Mouse (Mus musculus) c-Kit-negative CD71-positive TER-119-positive erythroid progenitor cells, embryonic 14.5 days (primary cell): ENCODE measurements at regions not wholly inside any gene's neighbourhood (a gene's known extent, or its start where the extent isn't known, plus 50 kb on each side); places are given as distances from the start of the nearest gene placed in this dataset.

ENCODE experiments used
- DNase-seq: peaks from one replicate; pipeline ENCODE4 v3.0.0-alpha.2; 2013; ENCODE audit warnings: low read depth, low spot score

DNA sequence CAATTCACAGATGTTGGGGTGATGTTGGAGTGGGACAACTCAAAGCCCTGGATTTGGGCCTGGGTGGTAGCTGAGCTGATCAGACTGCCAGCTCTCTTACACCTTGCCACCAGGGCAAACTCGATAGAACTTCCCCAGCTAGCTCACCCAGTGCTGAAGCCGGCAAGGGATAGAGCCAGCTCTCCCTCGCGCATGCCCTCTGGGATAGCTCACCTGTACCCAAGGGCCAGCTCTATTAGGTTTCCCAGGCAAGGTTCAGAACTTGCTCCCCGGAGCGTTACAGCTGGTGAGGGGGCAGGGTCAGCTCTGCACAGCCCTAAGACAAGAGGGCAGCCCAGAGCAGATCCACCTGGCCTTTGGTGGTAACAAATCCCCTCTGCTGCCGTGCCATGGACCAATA lies 54.1 kb upstream of the 1700012A03Rik start:
- no peak for DNase-seq

DNA sequence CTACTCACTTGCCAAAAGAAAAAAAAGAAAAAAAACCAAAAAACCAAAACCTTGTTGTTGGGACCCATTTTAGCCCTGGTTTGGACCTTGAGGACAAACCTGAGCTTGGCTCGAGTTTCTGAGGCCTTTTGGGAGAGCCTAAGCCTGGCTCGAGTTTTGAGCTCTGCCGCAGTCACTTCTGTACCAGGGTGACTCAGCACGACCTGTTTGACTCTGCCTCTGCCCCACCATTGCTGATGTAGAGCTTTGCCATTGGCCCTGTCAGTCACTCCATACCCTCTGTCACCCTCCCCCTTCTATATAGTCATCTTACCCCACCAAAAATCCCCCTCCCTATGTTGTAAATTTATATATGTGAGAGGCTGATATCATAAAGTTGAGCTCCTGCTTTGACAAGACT lies 54.8 kb upstream of the 1700012A03Rik start:
- DNase-seq: no peak

DNA sequence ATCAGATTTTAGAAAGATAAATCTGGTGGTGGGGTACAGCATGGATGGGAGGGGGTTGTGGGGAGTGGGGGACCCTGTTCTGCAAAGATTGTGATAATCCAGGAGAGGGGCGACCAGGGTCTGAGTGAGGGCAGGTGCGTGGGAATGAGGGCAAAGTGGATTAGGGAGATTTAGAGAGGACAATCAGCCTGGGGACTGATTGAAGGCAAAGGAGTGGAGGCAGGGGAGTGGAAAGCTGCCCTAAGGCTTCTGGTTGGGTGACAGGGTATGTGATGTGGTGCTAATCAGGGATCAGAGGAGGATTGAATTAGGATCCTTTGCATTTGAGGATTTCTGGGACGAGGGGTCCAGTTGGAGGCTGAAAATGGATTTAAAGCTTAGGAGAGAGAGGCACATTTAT lies 64.3 kb upstream of the 1700012A03Rik start:
- DNase-seq: no peak

DNA sequence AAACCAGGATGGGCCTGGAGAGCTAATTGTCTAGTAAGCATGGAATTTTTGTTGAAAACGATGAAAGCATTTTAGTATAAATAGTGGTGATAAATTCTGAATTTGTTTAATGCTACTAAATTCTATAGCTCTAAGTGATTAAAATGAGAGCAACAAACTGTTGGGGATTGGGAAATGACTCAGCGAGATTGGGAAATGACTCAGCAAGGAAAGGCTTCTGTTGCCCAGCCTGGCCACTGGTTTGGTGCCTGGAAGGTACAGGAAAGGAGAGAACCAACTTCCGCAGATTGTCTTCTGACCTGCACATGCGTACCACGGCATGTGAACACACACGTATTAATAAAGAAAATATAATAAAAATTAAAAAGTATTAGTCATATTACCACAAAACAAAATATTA lies 73.3 kb upstream of the 1700012A03Rik start:
- DNase-seq: no peak

DNA sequence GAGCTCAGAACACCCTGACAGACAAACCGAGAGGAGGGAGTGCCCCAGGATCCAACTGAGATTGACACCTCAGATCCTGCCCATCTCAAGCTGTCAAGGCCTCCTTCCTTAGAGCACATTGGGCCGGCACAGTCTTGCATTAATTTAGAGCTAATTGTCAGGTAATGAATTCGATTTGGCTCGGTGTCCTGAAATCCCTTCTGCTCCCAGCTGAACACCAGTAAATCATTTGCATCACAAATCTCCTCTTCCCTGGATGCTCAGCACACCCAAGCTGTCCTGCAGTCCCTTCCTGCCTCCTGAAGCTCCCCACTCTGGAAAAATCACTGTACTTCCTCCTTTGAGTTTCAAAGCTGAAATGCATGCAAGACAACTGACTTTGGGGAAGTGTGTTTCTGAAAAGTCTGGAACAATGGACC lies 102.0 kb upstream of the 1700012A03Rik start:
- no peak for DNase-seq

DNA sequence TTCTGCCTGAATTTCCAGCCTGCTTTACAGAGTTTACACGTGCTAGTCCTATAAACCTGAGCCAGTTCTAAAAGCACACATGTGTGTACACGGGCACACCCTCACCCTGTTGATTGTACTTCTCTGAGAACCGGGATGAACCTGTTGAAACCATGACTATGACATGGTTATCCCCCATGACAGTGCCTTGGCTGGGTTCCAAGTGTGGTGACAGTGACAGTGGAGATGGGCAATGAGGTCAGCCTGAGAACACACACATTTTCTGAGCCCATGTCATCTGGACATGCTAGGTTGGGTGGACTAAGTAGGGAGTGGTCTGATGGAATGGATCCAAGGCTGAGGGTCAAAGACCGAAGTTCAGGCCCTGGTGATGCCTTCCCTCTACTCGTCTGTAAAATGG lies 103.5 kb upstream of the 1700012A03Rik start:
- DNase-seq: no peak

DNA sequence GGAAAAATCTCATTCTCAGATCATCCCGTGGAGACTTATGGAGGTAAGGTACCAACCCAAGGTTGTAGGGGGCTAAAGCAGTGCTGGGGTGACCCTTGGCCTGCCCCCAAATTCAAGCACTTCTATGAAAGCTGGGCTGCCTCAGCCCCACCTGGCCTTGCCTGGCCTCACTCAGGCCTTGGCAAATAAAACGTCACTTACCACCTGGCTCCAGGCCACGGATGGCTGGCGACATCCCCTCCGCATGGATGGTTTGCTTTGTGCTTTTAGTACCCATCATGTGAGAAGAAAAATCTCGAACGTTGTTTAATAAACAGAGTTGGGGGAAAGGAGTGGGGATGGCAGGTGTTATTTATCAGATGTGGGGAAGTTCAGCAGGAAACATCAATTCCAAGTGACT lies 104.7 kb upstream of the 1700012A03Rik start:
- no peak for DNase-seq

DNA sequence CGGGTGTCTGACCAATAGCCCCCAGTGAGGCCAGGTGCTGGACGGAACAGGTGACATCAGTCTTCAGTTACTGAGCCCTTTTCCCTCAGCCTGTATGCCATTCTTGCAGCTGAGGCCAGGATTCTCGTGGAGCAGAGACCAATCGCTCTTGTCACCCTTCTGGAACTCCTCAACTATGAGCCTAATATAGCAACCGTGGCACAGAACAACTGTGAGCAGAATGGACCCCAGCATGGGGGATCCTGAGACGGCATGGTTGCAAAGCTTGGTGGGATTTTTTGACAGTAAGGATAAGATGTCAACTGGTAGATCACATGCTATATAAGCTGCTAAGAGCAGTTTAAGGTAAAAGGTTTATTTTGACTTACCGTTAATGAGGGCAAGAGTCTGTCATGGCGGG lies 105.5 kb upstream of the 1700012A03Rik start:
- no peak for DNase-seq

DNA sequence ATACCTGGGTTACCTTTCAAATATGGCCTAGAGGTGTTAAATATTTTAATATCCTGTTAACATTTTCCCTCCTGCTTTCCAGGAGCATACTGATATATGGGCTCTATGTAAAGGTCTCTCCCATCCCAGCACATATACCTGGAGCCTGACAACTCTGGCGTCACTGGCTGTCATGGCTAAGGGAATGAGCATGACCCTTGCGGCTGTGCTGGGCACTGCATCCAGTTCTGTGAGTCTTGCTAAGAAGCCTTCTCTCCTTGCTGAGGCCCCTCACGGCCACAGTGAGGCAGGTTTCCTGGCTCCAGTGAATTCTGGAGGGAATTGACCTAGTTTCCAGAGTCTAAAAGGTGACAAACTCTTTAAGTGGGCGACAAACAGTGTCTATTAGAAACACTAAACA lies 107.3 kb upstream of the 1700012A03Rik start:
- DNase-seq: no peak

DNA sequence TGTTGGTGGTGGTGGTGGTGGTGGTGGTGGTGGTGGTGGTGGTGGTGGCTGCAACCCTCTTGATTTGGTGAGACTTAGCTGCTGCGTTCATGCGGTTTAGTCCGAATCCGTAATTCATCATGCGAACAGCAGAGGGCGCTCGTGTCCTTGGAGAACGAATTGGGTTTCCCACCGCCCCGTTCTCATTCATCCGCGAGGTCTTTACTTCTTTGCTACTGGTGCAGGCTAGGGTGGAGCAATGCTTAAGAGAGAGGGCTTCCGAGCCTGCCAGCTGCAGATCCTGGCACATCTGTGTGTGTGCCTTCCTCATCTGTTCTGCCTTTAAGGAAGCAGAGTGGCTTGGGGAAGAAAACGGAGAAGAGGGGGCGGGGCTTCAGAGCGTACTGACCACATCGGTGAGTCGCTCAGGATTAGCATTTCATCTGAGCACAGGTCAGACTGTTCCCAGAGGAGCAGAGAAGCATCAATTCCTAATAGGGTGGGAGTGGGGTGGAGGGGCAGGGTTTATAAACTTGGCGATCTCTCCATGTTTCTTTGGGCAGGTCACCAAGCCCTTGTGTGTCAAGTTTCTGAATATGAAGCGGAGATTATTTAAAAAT lies 111.7 kb upstream of the 1700012A03Rik start:
- DNase-seq: peak; percentile 21

DNA sequence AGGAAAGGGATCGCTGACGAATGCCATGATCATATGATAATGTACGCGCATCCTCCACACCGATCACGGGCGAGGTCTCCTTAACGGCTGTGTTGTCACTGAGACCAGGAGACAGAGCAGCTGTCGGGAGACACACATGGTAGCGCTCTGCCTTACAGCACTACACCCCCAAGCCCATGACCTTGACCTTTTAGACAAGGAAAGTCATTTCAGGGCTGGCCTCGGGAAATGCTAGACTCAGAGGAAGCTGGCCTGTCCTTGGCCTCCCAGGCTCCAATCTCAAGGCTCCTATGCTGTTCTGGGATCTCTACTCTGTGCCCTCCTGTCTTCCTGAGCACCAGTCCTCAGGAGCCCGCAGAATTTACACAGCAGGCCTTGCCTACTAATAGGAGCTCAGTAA lies 112.9 kb upstream of the 1700012A03Rik start:
- no peak for DNase-seq

DNA sequence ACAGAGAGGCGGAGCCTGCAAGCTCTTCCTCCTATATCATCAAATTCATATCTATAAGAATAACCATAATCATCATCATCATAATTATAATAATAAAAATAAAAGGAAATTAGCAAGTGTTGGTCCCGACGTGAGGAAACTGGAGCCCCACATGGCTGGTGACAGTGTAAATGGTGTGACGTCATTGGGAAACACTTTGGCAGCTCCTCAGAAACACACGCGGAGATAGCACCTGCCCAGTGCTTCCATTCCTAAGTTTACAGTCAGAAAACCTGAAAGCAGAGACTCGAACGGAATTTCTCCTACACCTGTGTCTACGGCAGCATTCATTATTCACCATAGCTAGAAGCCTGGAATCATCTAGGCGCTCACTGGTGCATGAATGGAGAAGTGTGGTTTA lies 115.2 kb upstream of the 1700012A03Rik start:
- no peak for DNase-seq

DNA sequence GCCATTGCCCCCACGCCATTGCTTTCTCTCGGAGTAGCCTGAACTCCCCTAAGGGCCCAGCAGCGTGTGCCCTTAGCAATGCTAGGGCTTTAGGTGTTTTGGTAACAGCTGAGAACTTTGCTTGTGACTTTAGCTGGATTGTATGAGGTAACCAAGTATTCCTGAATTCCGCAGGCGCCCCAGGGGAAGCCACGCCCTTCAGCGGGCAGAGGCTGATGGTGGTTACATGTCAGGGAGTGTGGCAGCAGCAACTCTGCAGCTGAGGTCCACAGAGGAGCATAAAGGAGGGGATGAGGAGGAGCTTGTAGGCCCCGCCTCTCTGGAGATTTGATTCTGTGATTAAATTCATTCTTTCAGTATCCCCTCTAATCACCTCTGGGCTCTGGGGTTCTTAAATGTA lies 116.1 kb upstream of the 1700012A03Rik start:
- no peak for DNase-seq

DNA sequence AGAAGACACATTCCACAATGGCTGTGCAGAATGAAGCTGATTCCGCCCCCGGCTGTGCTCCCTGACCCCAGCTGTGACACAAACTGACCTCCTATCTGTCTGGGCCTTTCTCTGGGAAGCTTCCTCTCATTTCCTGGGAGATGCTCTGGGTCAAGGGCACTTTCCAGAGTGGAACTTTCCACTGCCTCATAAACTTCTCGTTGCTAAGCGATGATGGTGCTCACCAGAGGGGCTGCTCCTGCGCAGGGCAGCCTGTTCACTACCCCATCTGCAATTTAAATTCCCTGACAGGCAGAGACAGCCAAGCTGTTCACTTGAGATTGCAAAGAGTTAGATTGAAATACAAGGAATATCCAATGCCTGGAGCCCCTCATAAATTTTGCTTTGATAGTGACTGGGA lies 116.7 kb upstream of the 1700012A03Rik start:
- no peak for DNase-seq

DNA sequence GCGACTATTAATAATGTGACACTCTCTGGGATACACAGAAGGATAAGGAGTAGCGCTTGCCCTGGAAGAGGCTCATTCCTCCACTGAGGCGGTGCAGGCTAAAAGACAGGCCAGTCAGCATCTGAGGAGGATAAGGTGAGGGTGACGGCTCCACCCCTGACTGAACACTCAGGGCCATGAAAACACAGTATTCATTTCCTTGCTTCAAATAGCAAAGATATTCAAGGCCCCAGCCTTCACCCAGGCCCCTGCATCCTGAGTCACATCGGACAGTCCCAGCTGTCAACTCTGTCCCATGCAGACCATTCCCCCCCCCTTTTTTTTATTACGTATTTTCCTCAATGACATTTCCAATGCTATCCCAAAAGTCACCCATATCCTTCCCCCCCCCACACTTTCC lies 118.9 kb upstream of the 1700012A03Rik start:
- DNase-seq: no peak

DNA sequence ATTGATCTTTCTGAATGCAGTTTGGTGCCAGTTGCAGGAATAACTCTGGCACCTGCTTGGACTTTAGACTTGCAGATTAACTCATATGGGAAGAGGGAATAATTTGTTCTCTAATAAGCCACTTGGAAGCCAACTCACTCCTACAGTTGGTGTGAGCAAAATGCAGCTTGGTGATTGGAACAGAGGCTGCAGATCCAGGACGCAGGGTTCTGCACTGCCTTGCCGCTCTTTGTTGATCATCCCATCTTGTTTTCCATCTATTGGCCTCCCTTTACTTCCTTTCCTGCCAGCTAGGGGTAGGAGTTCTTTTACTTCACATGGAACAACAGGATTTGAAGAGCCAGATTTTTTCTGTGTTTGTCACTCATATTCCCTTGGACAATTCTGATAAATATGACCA lies 120.9 kb upstream of the 1700012A03Rik start:
- no peak for DNase-seq

DNA sequence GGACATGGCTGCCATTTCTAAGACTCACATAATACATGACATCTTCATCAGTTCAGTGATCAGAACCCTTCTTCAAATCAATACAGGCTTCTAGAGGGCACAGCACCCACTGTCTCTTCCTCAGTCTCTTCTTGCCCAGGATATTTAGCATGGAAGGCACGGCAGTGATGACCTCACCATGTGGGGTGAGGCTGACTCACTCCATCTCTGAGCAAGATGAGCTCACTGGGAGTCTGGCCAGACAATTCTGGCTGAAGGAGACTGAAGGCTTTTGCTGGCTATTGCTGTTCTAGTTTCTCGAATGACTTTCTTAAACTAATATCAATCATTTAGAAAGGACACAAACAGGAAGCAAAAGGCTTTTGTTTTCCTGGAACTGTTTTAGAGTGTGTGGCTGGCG lies 122.9 kb upstream of the 1700012A03Rik start:
- no peak for DNase-seq

DNA sequence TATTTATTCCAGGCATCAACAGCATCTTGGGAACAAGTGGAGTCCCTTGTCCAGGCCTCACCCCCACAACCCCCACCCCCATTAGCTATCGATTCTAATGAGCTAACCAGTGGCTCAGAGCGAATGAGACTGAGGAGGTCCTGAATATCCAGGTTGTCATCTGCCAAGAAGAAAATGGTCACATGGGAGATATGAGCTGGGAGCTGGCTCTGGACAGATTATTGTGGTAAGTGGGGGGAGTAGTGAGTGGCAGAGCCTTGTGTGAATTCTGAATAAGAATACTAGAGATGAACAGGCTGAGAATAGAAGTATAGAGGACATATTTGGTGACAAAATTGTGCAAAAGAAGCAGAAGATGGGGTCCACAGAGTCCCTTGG lies 125.4 kb upstream of the 1700012A03Rik start:
- no peak for DNase-seq

DNA sequence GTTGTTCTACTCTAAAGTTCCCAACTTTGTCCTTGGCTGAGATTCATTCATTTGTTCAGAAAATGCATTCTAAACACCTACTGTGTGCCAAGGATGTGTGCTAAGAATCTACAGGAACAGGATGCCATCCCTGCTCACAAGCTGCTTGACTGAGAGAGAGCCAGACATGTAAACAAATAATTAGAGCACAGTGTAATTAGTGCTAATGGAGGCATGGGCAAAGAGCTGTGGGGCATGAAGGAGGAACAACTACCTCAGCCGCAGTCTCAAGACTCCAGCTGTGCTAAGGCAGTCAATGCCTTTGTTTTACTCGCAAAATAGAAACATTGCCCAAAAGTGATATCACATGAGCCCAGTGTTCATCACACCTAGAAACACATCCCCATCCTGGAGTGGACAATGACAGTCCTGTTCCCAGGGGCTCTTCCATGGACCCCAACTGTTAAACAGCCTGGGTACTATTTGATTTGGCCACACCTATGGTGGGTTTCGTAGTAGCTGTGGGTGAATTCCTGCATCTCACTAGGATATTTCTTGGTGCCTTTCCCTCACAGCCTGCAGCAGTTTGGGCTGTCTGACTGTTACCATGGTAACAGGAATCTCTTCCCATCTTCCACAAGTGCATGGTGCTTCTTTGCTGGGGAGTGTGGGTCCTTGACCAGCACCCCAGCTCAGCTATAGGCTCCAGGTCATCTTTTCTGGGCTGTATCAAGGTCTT lies 125.9 kb upstream of the 1700012A03Rik start:
- no peak for DNase-seq

DNA sequence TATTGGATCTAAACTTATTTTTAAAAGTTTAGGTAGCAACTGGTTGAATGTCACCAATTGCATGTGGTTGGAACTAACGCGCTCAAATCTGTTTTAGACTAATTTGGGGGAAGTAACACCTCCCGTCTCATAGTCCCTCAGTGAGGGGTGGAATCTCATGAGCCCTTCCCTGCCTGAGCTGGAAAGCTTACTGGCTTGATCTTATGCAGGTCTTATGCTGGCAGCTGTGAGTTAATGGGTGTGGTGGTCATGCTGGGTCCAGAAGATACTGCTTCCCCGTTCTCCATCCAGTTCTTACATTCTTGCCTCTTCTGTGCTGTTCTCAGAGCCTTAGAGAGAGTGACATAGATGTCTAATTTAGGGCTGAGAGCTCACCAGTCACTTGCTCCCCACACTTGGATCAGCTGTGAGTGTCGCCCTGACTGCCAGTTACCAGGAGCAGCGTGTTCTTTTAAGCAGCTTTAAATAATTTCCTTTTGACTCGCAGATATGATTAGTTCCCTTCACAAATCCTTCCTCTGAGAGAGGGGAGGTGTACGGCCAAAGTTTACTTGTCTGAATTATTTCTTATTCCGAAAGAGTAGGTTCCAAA lies 128.4 kb upstream of the 1700012A03Rik start:
- DNase-seq: no peak

DNA sequence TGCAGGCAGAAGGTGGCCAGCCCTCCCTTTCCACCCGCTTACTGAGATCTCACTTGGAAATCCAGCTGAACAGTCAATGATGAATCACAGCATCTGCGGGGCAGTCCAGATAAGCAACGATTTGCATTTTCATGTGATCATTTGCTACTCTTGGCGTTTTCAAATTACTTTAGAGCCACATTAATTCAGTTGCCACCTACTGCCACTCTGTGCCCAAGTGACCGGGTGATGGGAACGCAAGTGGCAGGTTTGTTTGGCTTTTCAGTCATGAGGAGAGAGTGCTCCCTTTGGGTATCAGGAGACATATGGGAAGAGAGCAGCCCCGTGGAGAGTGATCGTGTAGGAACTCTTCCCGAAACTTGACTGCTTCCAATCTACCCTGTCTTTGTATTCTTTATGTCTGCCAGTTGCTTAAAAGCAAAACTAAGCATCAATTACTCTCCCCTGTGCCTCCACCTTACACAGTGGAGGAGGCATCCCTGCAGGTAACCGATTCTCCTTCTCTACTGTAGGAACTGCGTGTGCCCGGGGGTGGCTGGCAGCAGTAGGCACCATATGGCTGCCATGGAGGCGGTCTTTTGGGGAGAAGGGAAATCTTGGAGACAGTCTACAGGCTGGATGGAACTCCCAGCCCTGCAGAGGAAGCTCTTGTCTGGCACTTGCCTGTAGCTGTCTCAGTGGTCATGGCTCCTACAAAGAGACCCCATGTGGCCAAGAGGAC lies 132.5 kb upstream of the 1700012A03Rik start:
- no peak for DNase-seq

DNA sequence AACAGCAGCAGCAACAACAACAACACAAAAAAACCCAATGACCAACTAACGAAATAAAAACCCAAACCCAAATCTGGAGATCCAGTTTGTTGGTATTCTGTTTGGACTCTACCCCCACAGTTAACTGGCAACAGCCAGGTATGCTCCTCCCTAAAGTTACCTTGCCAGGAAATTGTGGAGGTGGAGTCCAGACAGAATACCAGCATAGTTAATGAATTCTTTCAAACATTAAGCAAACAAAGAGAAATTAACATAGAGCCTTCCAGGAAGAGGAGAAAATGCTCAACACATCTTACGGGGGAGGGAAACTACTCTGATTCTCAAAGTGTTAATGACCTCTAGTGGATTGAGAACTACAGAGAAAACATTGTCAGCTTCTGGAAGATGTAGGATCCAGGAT lies 148.3 kb upstream of the 1700012A03Rik start:
- no peak for DNase-seq

DNA sequence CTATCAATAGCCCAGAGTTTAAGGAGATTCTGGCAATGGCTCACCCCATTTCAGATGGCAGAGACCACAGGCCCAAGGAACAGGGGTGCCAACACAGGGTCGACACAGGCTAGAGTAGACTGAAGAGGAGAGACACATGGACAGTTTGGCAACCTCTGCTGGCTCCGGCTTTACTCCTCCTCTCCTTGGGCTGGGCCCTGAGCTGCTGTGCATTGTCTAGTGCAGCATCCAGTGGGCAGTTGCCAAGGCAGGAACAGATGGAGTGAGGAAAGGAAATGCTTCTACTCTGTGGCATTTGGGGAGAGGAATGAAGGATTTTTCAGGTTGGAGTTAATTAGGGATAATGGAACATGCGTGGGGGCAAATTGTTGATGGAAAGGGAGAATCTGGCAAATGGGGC lies 151.0 kb upstream of the 1700012A03Rik start:
- no peak for DNase-seq
